Mouse (Mus musculus) T-helper 1 cell (primary cell): ENCODE measurements around the gene Polr2i.

Experiments
- in situ Hi-C: fragments of 300-600 bp; cut with MboI, MseI; formaldehyde crosslinking; loops from one replicate; pipeline ENCODE4 v1.15.1; 2025; ENCODE audit warnings: high pct_unique_total_duplicates

Gene Polr2i

DNA sequence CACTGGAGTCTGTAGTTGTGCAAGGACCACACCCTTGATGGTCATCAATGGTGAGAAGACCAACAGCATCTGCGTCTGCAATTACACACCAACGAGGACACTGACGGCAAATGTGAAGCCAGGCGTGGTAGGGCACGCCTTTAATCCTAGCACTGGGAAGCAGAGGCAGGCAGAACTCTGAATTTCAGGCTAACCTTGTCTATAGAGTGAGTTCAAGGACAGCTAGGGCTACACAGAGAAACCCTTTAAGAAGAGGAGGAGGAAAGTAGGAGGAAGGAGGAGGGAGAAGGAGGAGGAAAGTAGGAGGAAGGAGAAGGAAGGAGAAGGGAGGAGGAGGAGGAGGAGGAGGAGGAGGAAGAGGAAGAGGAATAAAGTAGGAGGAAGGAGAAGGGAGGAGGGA, 33.8 kb downstream of the Polr2i start:
- in situ Hi-C loops, result no loop called here

DNA sequence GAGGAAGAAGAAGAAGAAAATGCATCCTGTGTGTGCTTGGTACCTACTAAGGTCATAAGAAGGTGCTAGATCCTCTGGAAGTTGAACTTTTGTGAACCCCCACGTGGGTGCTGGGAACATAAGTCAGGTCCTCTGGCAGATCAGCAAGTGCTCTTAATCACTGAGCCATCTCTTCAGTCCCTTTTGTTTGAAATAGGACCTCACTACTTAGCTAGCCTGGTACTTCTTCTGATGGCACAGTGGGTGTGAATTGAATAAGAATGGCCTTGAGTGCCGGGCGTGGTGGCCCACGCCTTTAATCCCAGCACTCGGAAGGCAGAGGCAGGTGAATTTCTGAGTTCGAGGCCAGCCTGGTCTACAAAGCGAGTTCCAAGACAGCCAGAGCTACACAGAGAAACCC, 34.2 kb downstream of the Polr2i start:
- in situ Hi-C loops, result no loop called here

DNA sequence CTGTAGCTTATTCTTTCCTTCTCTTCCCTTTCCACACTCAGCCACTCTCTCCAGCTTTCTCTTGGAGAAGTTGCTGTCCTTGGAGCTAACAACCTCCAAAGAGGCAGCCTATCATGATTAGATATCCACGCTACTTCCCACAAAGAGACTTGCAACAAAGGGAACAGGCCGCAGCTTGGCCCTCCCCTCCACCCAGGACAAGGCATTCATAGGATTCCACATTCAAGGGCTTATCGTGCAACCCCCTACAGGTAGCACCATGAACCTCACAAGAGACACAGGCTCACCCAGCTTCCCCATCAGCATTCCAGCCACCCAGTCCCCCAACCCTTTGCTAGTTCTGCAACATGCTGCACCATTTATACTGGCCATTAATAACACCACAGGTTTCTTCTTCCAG, 35.0 kb downstream of the Polr2i start:
- in situ Hi-C loops, result no loop called here

DNA sequence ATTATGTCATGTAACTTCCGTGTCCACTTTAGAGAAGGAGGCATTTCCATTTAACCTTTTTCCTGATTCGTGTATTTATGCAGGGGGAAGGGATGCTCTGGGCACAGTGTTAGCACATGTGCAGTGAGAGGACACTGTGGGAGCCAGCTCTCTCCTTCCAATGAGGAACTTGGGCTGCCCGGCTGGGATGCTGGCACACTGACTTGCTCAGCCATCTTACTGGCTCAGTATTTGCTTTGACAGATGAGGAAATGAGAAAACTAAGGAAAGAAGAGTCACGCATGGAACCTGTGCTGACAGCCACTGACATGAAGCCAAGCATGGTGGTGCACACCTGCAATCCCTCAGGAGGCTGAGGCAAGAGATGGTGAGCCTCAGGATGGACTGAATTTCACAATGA, 37.9 kb downstream of the Polr2i start:
- in situ Hi-C loops, result no loop called here

DNA sequence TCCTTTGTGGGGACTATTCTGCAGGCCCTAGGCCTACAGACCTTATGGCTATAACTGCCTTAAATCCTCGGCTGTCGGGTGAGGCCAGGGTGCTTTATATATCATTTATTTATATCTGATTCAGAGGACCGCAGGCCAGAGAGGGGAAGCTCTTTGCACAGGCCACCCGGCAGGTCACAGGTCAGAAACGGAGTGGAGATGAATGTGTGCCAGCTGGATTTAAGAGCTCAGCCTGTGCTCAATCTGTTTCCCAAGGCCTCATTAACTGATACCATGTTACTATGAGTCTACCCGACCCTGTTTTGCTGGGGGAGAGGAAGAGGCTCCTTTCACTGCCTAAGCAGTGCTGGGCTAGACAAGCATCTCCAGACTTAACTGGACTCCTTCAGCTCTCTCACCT, 42.6 kb downstream of the Polr2i start:
- in situ Hi-C loops, result no loop called here

DNA sequence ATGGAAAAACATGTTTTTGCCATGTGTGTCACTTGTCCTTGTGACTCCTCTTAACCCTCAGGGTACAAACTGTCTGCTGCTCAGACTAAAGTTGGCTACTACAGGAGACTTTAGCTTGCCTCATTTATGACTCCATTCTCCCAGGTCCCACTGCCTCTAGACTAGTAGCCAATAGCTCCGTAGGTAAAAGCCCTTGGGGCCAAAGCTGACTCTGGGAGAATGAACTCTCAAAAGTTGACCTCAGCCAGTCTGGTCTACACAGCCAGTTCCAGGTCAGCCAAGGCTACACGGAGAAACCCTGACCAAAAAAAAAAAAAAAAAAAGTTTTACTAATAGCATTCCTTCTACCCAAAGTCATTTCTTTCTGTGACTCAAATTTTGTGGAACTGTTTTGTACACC, 47.2 kb downstream of the Polr2i start:
- in situ Hi-C loops, result no loop called here

DNA sequence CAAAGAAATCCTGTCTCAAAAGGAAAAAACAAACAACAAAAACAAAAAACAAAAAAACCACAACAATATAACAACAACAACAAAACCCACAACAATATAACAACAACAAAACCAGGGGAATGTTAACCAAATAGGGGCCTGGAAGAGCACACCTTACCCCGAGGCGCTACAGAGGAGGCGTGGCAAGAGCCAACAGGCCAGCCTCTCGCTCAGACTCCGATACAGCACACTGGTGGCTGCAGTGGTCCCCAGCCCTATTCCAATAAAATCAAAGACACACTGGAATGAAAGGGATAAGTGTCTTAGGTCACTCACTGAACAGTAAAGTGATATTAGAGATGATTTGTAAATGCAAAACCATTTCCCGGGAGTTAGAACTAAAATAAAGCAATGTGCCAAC, 47.8 kb downstream of the Polr2i start:
- in situ Hi-C loops, result no loop called here

DNA sequence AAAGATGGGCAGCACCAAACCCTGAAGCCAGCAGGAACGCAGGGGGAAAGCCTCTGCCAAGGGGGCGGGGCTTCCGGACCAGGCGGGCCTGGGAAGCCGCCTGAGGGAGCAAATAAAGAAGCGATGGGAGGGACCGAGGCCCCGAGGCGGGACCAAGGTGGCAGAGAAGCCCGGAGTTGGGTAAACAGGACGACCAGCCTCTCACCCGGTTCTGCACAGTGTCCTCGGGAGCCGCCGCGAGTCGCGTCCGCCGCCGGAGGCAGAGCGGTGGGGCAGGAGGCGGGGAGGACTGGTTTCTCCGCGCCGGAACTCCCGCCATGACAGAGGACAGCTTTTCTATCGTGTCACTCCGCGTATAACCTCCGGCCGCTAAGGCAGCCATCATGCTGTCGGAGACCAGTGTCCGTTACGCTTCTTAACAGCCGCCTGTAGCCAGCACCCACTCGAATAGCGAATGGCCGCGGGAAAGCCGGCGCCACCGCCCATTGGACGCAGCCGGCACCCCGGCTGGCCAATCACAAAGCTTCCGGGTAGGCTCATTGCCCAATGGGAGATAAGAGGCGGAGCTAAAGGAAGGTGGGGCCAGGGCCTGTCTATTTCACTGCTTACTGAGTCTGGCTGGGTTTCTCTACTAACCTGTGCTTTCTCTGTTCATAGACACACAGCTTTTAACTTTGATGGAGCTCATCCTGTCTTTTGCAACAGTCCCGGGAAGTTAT, 48.4 kb downstream of the Polr2i start, which contains the start of the genes Thap8 and Wdr62:
Thap8 (plus strand) TSS at position 144 of the 719 bp plus-strand sequence.
Wdr62 (minus strand) TSS at position 469 of the 719 bp plus-strand sequence.
- in situ Hi-C loops, result no loop called here

DNA sequence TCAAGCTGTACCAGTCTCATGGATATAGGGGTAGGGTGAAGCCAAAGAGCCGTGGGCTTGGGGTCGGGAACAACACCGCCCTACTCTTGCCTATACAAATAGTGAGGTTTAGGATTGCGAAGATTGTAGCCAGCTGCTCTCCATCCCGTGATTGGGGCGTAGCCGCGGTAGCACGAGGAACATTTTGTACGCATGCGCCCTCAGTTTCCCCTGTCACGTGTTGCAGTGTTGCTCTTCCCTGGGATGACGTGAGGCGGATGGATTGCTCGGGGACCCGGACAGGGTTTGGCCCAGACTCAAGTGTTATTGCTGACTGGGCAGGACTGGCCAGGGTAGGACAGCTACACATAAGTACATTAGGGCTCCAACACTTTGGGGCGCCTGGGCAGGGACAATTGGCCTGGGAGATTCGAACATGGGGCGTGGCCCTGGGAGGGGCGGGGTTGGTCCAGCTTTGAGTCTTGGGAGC, 49.0 kb downstream of the Polr2i start:
- in situ Hi-C loops, result no loop called here

DNA sequence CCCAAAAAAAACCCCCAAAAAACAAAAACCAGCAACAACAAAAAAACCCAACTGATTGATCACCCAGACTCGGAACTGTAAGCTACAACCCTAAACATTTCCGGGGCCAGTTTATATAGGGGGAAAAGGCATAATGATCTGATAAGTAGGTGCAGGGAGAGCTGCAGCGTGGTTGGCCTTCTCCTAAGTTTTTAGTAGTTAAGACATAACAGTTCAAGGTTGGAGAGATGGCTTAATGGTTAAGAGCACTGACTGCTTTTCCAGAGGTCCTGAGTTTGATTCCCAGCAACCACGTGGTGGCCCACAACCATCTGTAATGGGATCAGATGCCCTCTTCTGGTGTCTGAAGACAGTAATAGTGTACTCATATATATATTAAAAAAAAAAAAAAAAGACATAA, 49.8 kb downstream of the Polr2i start:
- in situ Hi-C loops, result no loop called here

DNA sequence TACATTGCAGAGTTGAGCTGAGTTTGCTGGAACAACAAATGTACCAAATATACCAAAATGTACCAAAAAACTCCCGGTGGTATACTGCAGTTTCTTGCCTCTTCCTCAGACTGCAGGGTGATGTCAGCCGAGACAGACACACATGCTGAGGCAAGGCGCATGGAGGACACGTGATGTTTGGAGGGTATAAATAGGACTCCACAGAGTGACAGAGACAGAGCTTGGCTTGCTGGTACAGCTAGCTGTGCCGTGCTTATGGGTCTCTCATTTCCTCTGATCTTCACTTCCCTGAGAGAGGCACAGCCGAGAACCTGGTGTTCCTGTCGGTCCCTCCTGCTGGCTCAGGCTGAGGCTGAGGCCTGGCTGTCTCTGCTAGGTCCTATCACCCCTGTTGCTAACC, 51.0 kb downstream of the Polr2i start:
- in situ Hi-C loops, result no loop called here
